Mouse (Mus musculus) hindbrain, embryonic 16.5 days (tissue): ENCODE data around the gene Scube3. TPM values are rescaled to one million over a fixed set of nuclear protein-coding genes. Genes with fewer than 3 reads are reported as not detected.

Experiments
- ATAC-seq: fragments of 200-750 bp; cut with Nextera tagmentation; 2 replicates; pipeline ENCODE4 v1.8.0; 2017; ENCODE audit warnings: moderate TSS enrichment, moderate library complexity
- H3K27ac ChIP-seq: fragments of 300-500 bp; sonication (generic); 2 replicates; pipeline ENCODE4 v1.5.1; 2014; ENCODE audit warnings: low read depth, mild to moderate bottlenecking, control low read depth, low read length, moderate library complexity
- H3K27me3 ChIP-seq: fragments of 300-500 bp; sonication (generic); replicated peaks from 2 replicates; pipeline ENCODE4 v1.6.1; 2014; ENCODE audit warnings: low read length; ENCODE audit not compliant: control insufficient read depth, insufficient read depth
- H3K36me3 ChIP-seq: fragments of 300-500 bp; sonication (generic); 2 replicates; pipeline ENCODE4 v1.6.1; 2014; ENCODE audit warnings: mild to moderate bottlenecking, low read length, moderate library complexity, mixed read lengths; ENCODE audit not compliant: control insufficient read depth, insufficient read depth
- H3K4me1 ChIP-seq: fragments of 300-500 bp; sonication (generic); 2 replicates; pipeline ENCODE4 v1.6.1; 2014; ENCODE audit warnings: low read depth, low read length; ENCODE audit not compliant: control insufficient read depth, insufficient read depth
- H3K4me2 ChIP-seq: fragments of 300-500 bp; sonication (generic); 2 replicates; pipeline ENCODE4 v1.6.1; 2014; ENCODE audit warnings: mild to moderate bottlenecking, low read length, control low read depth, moderate library complexity
- H3K4me3 ChIP-seq: fragments of 300-500 bp; sonication (generic); 2 replicates; pipeline ENCODE4 v1.5.1; 2014; ENCODE audit warnings: mild to moderate bottlenecking, low read length, control low read depth, moderate library complexity
- H3K9ac ChIP-seq: fragments of 300-500 bp; sonication (generic); 2 replicates; pipeline ENCODE4 v1.6.1; 2014; ENCODE audit warnings: low read depth, mild to moderate bottlenecking, control low read depth, low read length, moderate library complexity
- H3K9me3 ChIP-seq: fragments of 300-500 bp; sonication (generic); 2 replicates; pipeline ENCODE4 v1.6.1; 2014; ENCODE audit warnings: mild to moderate bottlenecking, low read length, moderate library complexity; ENCODE audit not compliant: control insufficient read depth
- WGBS: fragments of 180-500 bp; shearing (Covaris S2); extraction: QIAGEN DNeasy Blood & Tissue Kit; methylation state at CpG from one replicate; pipeline ENCODE4 v1.1.7; 2014; 5-methylcytosine and 5-hydroxymethylcytosine counted together
- polyA plus RNA-seq: library from polyadenylated mRNA; unstranded; fragments of >200 nt; fragmentation: Nextera tagmentation; extraction: Ambion mirVana; gene quantifications from 2 replicates; pipeline ENCODE4 v1.2.1, GENCODE M21; 2015

Gene Scube3
- polyA plus RNA-seq, 1 experiment from 2014 or later: 3.0 TPM

DNA sequence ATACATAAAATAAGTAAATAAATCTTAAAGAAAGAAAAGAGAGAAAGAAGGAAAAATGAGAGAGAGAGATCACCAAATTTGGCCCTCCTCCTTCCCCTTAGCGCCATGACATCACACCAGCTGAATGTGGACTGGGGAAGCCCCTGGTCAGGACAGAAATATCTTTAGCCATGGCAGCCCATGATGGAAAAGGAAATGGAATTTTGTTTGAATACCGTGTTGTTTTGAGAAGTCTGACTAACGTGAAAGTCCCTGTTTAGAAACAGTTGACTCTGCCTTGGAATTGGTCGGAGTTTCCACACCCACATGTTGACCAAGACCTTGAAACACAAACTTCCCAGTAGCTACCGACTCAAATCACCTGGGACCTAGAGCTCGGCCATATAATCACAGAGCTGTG, 37.5 kb upstream of the Scube3 start:
- no peaks in the 10 kb centered on the region for H3K36me3 ChIP-seq
- peaks cover 7% of the 10 kb centered on the region for H3K4me1 ChIP-seq
- WGBS: 89% methylated on average over 6 of the region's 6 CpGs

GRCm38 (mm10) chr17:28106352-28106751, 35.6 kb upstream of the Scube3 start:
- 76% methylated on average over 6 of the region's 6 CpGs for WGBS
- no peaks in the 10 kb centered on the region for H3K27me3 ChIP-seq
- peaks cover 7% of the 10 kb centered on the region for H3K4me1 ChIP-seq
- H3K36me3 ChIP-seq: no peaks in the 10 kb centered on the region
- no peak overlapping the region for H3K4me3 ChIP-seq
- no peak overlapping the region for H3K4me2 ChIP-seq
- H3K9me3 ChIP-seq: no peaks in the 10 kb centered on the region
- no peak overlapping the region for H3K9ac ChIP-seq
- H3K27ac ChIP-seq: no peak overlapping the region
- ATAC-seq: no peak

More for the DNA sequence above, 37.5 kb upstream of the Scube3 start:
- no peaks in the 10 kb centered on the region for H3K27me3 ChIP-seq
- H3K9ac ChIP-seq: no peak overlapping the region
- H3K4me2 ChIP-seq: no peak overlapping the region
- H3K4me3 ChIP-seq: no peak overlapping the region
- no peaks in the 10 kb centered on the region for H3K9me3 ChIP-seq
- no peak for ATAC-seq
- no peak overlapping the region for H3K27ac ChIP-seq

- H3K9me3 ChIP-seq: no peaks in the 10 kb centered on the region
- no peaks in the 10 kb centered on the region for H3K27me3 ChIP-seq
- 4% methylated on average over 14 of the region's 14 CpGs for WGBS
- no peak for ATAC-seq
- no peak overlapping the region for H3K27ac ChIP-seq
- no peaks in the 10 kb centered on the region for H3K36me3 ChIP-seq
- H3K4me3 ChIP-seq: no peak overlapping the region
- H3K4me2 ChIP-seq: no peak overlapping the region
- no peak overlapping the region for H3K9ac ChIP-seq
- H3K4me1 ChIP-seq: no peaks in the 10 kb centered on the region
These were observed 34.7 kb upstream of the Scube3 start for GRCm38 (mm10) chr17:28107275-28107674.

DNA sequence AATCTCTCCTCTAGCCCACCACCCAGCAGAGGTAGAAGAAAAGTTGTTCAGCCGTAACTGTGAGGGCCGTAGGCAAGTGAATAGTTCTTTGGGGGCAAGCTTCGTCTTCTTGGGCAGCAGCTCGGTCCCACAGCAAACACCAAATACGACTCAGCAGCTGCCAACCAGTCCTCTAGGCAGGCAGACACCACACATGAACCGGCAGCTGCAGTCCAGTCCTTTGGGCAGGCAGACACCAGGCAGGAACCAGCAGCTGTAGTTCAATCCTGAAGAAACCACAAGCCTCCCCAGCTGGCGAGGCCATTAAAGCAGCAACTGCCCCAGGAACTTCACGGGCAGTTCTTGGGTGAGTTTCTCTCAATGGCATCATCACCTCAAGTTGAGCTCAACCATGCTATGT, 29.7 kb upstream of the Scube3 start:
- H3K36me3 ChIP-seq: no peaks in the 10 kb centered on the region
- no peaks in the 10 kb centered on the region for H3K9me3 ChIP-seq
- no peaks in the 10 kb centered on the region for H3K4me1 ChIP-seq
- no peak overlapping the region for H3K4me3 ChIP-seq
- 94% methylated on average over 8 of the region's 8 CpGs for WGBS
- no peak overlapping the region for H3K9ac ChIP-seq
- no peaks in the 10 kb centered on the region for H3K27me3 ChIP-seq
- H3K27ac ChIP-seq: no peak overlapping the region
- no peak for ATAC-seq
- H3K4me2 ChIP-seq: no peak overlapping the region

DNA sequence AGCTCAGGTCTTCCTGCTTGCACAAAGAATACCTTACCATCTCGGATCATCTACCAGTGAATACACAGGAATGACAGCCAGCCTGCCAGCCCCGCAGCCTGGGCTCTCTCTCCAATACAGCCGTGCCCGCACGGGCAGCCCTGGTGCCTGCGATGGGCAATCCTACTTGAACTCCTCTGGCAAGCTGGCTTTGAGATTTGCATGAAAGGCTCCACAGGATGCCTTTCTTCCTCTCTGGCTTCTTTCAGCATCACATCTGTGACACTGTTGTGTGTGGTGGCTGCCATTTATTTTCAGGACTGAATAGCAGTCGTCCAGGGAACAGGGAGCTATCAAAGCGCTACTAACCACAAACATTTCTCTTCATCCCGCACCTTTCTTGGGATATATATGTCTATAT, 25.6 kb upstream of the Scube3 start:
- 45% methylated on average over 9 of the region's 9 CpGs for WGBS
- Histone ChIP-seq H3K27me3 (no peaks in the 10 kb centered on the region), H3K9me3 (no peaks in the 10 kb centered on the region), H3K4me2 (no peak overlapping the region), H3K36me3 (no peaks in the 10 kb centered on the region), H3K4me3 (no peak overlapping the region), H3K4me1 (no peaks in the 10 kb centered on the region), H3K9ac (no peak overlapping the region), H3K27ac (no peak overlapping the region)
- peak; percentile 37 for ATAC-seq

- no peak overlapping the region for H3K27ac ChIP-seq
- no peaks in the 10 kb centered on the region for H3K4me1 ChIP-seq
- no peak for ATAC-seq
- H3K9me3 ChIP-seq: no peaks in the 10 kb centered on the region
- H3K4me3 ChIP-seq: no peak overlapping the region
- no peak overlapping the region for H3K9ac ChIP-seq
- no peaks in the 10 kb centered on the region for H3K36me3 ChIP-seq
- no peaks in the 10 kb centered on the region for H3K27me3 ChIP-seq
- no peak overlapping the region for H3K4me2 ChIP-seq
- WGBS: 45% methylated on average over 19 of the region's 19 CpGs
These were observed 24.3 kb upstream of the Scube3 start for GRCm38 (mm10) chr17:28117451-28118209.

GRCm38 (mm10) chr17:28120460-28120859, 21.5 kb upstream of the Scube3 start:
- no peak overlapping the region for H3K4me3 ChIP-seq
- no peak overlapping the region for H3K4me2 ChIP-seq
- WGBS: 82% methylated on average over 5 of the region's 5 CpGs
- H3K9me3 ChIP-seq: no peaks in the 10 kb centered on the region
- H3K36me3 ChIP-seq: no peaks in the 10 kb centered on the region
- no peak for ATAC-seq
- H3K27me3 ChIP-seq: no peaks in the 10 kb centered on the region
- no peaks in the 10 kb centered on the region; the same call in 1 of the 2 replicates for H3K4me1 ChIP-seq
- no peak overlapping the region for H3K27ac ChIP-seq
- H3K9ac ChIP-seq: no peak overlapping the region

DNA sequence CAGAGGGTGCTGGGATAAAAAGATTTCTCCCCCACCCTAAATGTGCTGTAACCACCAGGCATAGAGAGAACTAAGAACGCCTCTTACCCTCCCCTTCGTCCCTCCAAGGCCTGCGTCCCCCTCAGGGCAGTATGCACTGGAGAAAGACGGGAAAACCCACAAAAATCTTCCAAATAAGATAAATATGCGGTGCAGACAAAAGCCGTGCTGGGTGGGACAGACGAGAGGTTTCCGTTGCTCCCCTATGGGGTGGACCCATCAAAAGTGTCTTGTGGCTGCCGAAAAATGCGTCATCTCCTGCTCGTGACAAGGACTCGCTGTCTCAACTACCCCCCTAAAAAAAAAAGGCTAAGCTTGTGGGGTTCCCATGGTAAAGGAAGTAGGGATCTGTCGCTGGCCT, 19.0 kb upstream of the Scube3 start:
- H3K9me3 ChIP-seq: no peaks in the 10 kb centered on the region
- no peak overlapping the region for H3K9ac ChIP-seq
- ATAC-seq: no peak
- no peak overlapping the region for H3K4me2 ChIP-seq
- no peaks in the 10 kb centered on the region for H3K27me3 ChIP-seq
- H3K27ac ChIP-seq: no peak overlapping the region
- 30% methylated on average over 13 of the region's 13 CpGs for WGBS
- H3K36me3 ChIP-seq: no peaks in the 10 kb centered on the region
- H3K4me3 ChIP-seq: no peak overlapping the region
- H3K4me1 ChIP-seq: no peaks in the 10 kb centered on the region; the same call in 1 of the 2 replicates

- Histone ChIP-seq H3K27ac (no peak overlapping the region), H3K4me2 (no peak overlapping the region), H3K4me3 (no peak overlapping the region), H3K36me3 (no peaks in the 10 kb centered on the region), H3K9ac (peak overlapping the region; percentile 18; the same call in 1 of the 2 replicates), H3K9me3 (no peaks in the 10 kb centered on the region), H3K27me3 (no peaks in the 10 kb centered on the region), H3K4me1 (no peaks in the 10 kb centered on the region; the same call in 1 of the 2 replicates)
- WGBS: 22% methylated on average over 7 of the region's 7 CpGs
- peak; percentile 50; the same call in 1 of the 2 replicates for ATAC-seq
These were observed 18.3 kb upstream of the Scube3 start for GRCm38 (mm10) chr17:28123627-28124026.
